Mouse (Mus musculus) embryonic stem cell, embryonic (primary cell): ENCODE measurements around the gene Stk4.

Experiments
- CTCF ChIA-PET, 4 experiments: fragments of 300-600 bp in 2 of 4; fragments of 350-600 bp in 2 of 4; sonication (Branson Sonifier 250); formaldehyde crosslinking; loops; one replicate each; lab custom pipeline; 2022; ENCODE audit warnings: inconsistent platforms in 2 of 4; lab: Charles Lee
- POLR2A ChIA-PET, 4 experiments: fragments of 300-600 bp in 2 of 4; fragments of 350-600 bp in 2 of 4; sonication (Branson Sonifier 250); formaldehyde crosslinking; loops; one replicate each; lab custom pipeline; 2022; ENCODE audit warnings: antibody characterized with exemption in 4 of 4, inconsistent platforms in 1 of 4; lab: Charles Lee

Gene Stk4

GRCm38 (mm10) chr2:164106287-164107035 is 36.3 kb downstream of the Stk4 start:
- ChIA-PET POLR2A (interaction anchor here in 1 of 4 experiments (1.8 kb wide), 1 partner anchor 17 kb away, joined by 6 read pairs; no protein-coding TSS in a partner anchor), CTCF (interaction anchor here in 2 of 4 experiments (0.8 to 2.2 kb wide), 5 partner anchors 8 to 283 kb away, joined by 3 to 7 read pairs (median 3); partner anchors contain the start of gene Slpi (in 1 of the 2))

- POLR2A ChIA-PET: interaction anchor here in 1 of 4 experiments (0.8 to 1.8 kb wide), 7 partner anchors 9 to 44 kb away, joined by 3 to 6 read pairs (median 4); no protein-coding TSS in a partner anchor
These were observed 37.2 kb downstream of the Stk4 start for GRCm38 (mm10) chr2:164107125-164107874.

GRCm38 (mm10) chr2:164108501-164108900 is 38.4 kb downstream of the Stk4 start:
- POLR2A ChIA-PET: interaction anchor here in 2 of 4 experiments (0.6 to 1.8 kb wide), 17 partner anchors 10 to 436 kb away, joined by 3 to 6 read pairs (median 3); partner anchors contain the start of gene Tomm34 (in 2 of the 2)
- CTCF ChIA-PET: interaction anchor here in 2 of 4 experiments (0.5 to 2.2 kb wide), 6 partner anchors 12 to 281 kb away, joined by 3 to 7 read pairs (median 3); partner anchors contain the start of gene Slpi (in 1 of the 2)

More at GRCm38 (mm10) chr2:164107125-164107874, 37.2 kb downstream of the Stk4 start:
- CTCF ChIA-PET: interaction anchor here in 2 of 4 experiments (0.5 to 2.2 kb wide), 12 partner anchors 9 to 862 kb away, joined by 3 to 8 read pairs (median 3); partner anchors contain the start of genes Slpi (in 1 of the 2), Wfdc10 (in 1 of the 2) and Wfdc9 (in 1 of the 2)

GRCm38 (mm10) chr2:164111546-164111945 is 41.4 kb downstream of the Stk4 start:
- ChIA-PET CTCF (interaction anchor here in 3 of 4 experiments (0.6 to 1.4 kb wide), 3 partner anchors 69 to 305 kb away, joined by 3 to 6 read pairs (median 3); no protein-coding TSS in a partner anchor), POLR2A (interaction anchor here in 1 of 4 experiments (1.3 kb wide), 1 partner anchor 11 kb away, joined by 3 read pairs; no protein-coding TSS in a partner anchor)

- ChIA-PET POLR2A (interaction anchor here in 1 of 4 experiments (0.7 kb wide), 1 partner anchor 66 kb away, joined by 4 read pairs; no protein-coding TSS in a partner anchor), CTCF (interaction anchor here in 2 of 4 experiments (0.7 to 1.4 kb wide), 2 partner anchors 11 to 30 kb away, joined by 3 read pairs; no protein-coding TSS in a partner anchor)
These were observed 43.9 kb downstream of the Stk4 start for GRCm38 (mm10) chr2:164114051-164114450.

- POLR2A ChIA-PET: interaction anchor here in 1 of 4 experiments (1.7 kb wide), 1 partner anchor 46 kb away, joined by 6 read pairs; the partner anchor contains the start of gene Stk4
- CTCF ChIA-PET: interaction anchor here in 2 of 4 experiments (1.0 to 2.2 kb wide), 2 partner anchors 8 to 10 kb away, joined by 3 to 7 read pairs; no protein-coding TSS in a partner anchor
These were observed 45.4 kb downstream of the Stk4 start for GRCm38 (mm10) chr2:164115531-164115930.

- CTCF ChIA-PET: interaction anchor here in 1 of 4 experiments (0.5 kb wide), 1 partner anchor 306 kb away, joined by 4 read pairs; no protein-coding TSS in a partner anchor
- POLR2A ChIA-PET: interaction anchor here in 1 of 4 experiments (0.6 kb wide), 2 partner anchors 21 to 42 kb away, joined by 3 to 5 read pairs; no protein-coding TSS in a partner anchor
These were observed 49.4 kb downstream of the Stk4 start for GRCm38 (mm10) chr2:164119503-164119902.

- ChIA-PET POLR2A (interaction anchor here in 3 of 4 experiments (0.5 to 2.3 kb wide), 4 partner anchors 15 to 39 kb away, joined by 3 to 4 read pairs (median 4); no protein-coding TSS in a partner anchor), CTCF (interaction anchor here in 3 of 4 experiments (0.5 to 1.3 kb wide), 9 partner anchors 19 to 795 kb away, joined by 3 to 7 read pairs (median 3); no protein-coding TSS in a partner anchor)
These were observed 53.1 kb downstream of the Stk4 start for GRCm38 (mm10) chr2:164123169-164123766.

- POLR2A ChIA-PET: interaction anchor here in 2 of 4 experiments (0.7 to 1.4 kb wide), 4 partner anchors 9 to 56 kb away, joined by 3 to 4 read pairs (median 4); partner anchors contain the start of gene Stk4 (in 1 of the 2)
- CTCF ChIA-PET: interaction anchor here in 3 of 4 experiments (0.7 to 2.3 kb wide), 10 partner anchors 11 to 263 kb away, joined by 3 to 7 read pairs (median 3); no protein-coding TSS in a partner anchor
These were observed 56.4 kb downstream of the Stk4 start for GRCm38 (mm10) chr2:164126533-164126955.

- POLR2A ChIA-PET: no interaction called here
- CTCF ChIA-PET: interaction anchor here in 3 of 4 experiments (0.7 to 1.5 kb wide), 5 partner anchors 11 to 263 kb away, joined by 3 to 5 read pairs (median 3); no protein-coding TSS in a partner anchor
These were observed 57.2 kb downstream of the Stk4 start for GRCm38 (mm10) chr2:164127297-164127696.

GRCm38 (mm10) chr2:164128576-164129411 is 58.7 kb downstream of the Stk4 start:
- CTCF ChIA-PET: interaction anchor here in 3 of 4 experiments (0.5 to 0.7 kb wide), 3 partner anchors 362 to 1262 kb away, joined by 3 to 5 read pairs (median 4); no protein-coding TSS in a partner anchor
- POLR2A ChIA-PET: interaction anchor here (0.5 to 1.4 kb wide), 4 partner anchors 20 to 215 kb away, joined by 3 read pairs; no protein-coding TSS in a partner anchor

GRCm38 (mm10) chr2:164131586-164131985 is 61.5 kb downstream of the Stk4 start:
- POLR2A ChIA-PET: interaction anchor here in 1 of 4 experiments (1.0 kb wide), 1 partner anchor 11 kb away, joined by 4 read pairs; no protein-coding TSS in a partner anchor
- CTCF ChIA-PET: no interaction called here

GRCm38 (mm10) chr2:164134563-164134962 is 64.4 kb downstream of the Stk4 start:
- CTCF ChIA-PET: interaction anchor here in 2 of 4 experiments (0.6 to 1.1 kb wide), 2 partner anchors 30 to 398 kb away, joined by 3 to 4 read pairs; no protein-coding TSS in a partner anchor
- POLR2A ChIA-PET: interaction anchor here in 1 of 4 experiments (0.7 to 1.7 kb wide), 2 partner anchors 12 to 25 kb away, joined by 3 to 5 read pairs; no protein-coding TSS in a partner anchor

- CTCF ChIA-PET: interaction anchor here in 1 of 4 experiments (0.7 kb wide), 1 partner anchor 56 kb away, joined by 5 read pairs; no protein-coding TSS in a partner anchor
- POLR2A ChIA-PET: interaction anchor here in 1 of 4 experiments (0.5 to 1.7 kb wide), 2 partner anchors 11 to 50 kb away, joined by 3 to 5 read pairs; no protein-coding TSS in a partner anchor
These were observed 65.2 kb downstream of the Stk4 start for GRCm38 (mm10) chr2:164135367-164135766.

- ChIA-PET POLR2A (interaction anchor here in 1 of 4 experiments (0.9 kb wide), 1 partner anchor 11 kb away, joined by 3 read pairs; no protein-coding TSS in a partner anchor), CTCF (interaction anchor here in 1 of 4 experiments (0.5 kb wide), 1 partner anchor 253 kb away, joined by 3 read pairs; no protein-coding TSS in a partner anchor)
These were observed 66.3 kb downstream of the Stk4 start for GRCm38 (mm10) chr2:164136393-164136792.
